Mouse (Mus musculus): ENCODE results near the gene 1700021F07Rik.

1700021F07Rik gene

GRCm38 (mm10) chr2:173564179-173564578 lies 41.8 kb downstream of the 1700021F07Rik start:
- no peak for DNase-seq

Measured in kidney, adult 8-10 months (tissue).